Mouse (Mus musculus) liver, embryonic 14.5 days (tissue): Measurements from ENCODE around the gene Inpp5f. TPM values are rescaled to one million over a fixed set of nuclear protein-coding genes. Genes with fewer than 3 reads are reported as not detected.
"Not testable (repeated sequence)": the region's sequence is repeated elsewhere in the genome, so short reads cannot be mapped to it uniquely, and the experiment has no call there.

Source experiments
- ATAC-seq: fragments of 200-750 bp; cut with Nextera tagmentation; 2 replicates; pipeline ENCODE4 v1.8.0; 2017; ENCODE audit warnings: moderate number of reproducible peaks, mild to moderate bottlenecking, moderate library complexity; ENCODE audit not compliant: insufficient read depth
- DNase-seq, 3 experiments: peaks; one replicate each; pipeline ENCODE4 v3.0.0-alpha.2; 2012 to 2013; ENCODE audit warnings: low read depth in 3 of 3, low spot score in 3 of 3
- H3K27ac ChIP-seq: fragments of 300-500 bp; sonication (generic); 2 replicates; pipeline ENCODE4 v1.5.1; 2014; ENCODE audit warnings: moderate library complexity, mild to moderate bottlenecking, control low read depth, inconsistent platforms
- H3K27me3 ChIP-seq: fragments of 300-500 bp; sonication (generic); 2 replicates; pipeline ENCODE4 v1.6.1; 2014; ENCODE audit warnings: mild to moderate bottlenecking, low read length, moderate library complexity; ENCODE audit not compliant: control insufficient read depth, insufficient read depth
- H3K36me3 ChIP-seq: fragments of 300-500 bp; sonication (generic); replicated peaks from 2 replicates; pipeline ENCODE4 v1.6.1; 2014; ENCODE audit warnings: low read depth; ENCODE audit not compliant: control insufficient read depth, insufficient read depth
- H3K4me1 ChIP-seq, 2 experiments: fragments of 200-500 bp in 1 of 2; fragments of 300-500 bp in 1 of 2; sonication (generic) in 1 of 2; replicated peaks; 2 replicates each; pipeline ENCODE4 v1.6.1; 2012 to 2014; ENCODE audit warnings: antibody characterized with exemption in 1 of 2, inconsistent platforms in 1 of 2, low read length in 1 of 2; ENCODE audit not compliant: control insufficient read depth in 2 of 2, insufficient read depth in 2 of 2
- H3K4me2 ChIP-seq: fragments of 300-500 bp; sonication (generic); 2 replicates; pipeline ENCODE4 v1.6.1; 2014; ENCODE audit warnings: low read depth, mild to moderate bottlenecking, control low read depth, moderate library complexity
- H3K4me3 ChIP-seq, 2 experiments: fragments of 200-500 bp in 1 of 2; fragments of 300-500 bp in 1 of 2; sonication (generic) in 1 of 2; 2 replicates each; pipeline ENCODE4 v1.5.1; 2012 to 2014; ENCODE audit warnings: low read depth in 2 of 2, low read length in 2 of 2, mild to moderate bottlenecking in 2 of 2, control low read depth in 1 of 2, inconsistent platforms in 1 of 2, moderate library complexity in 1 of 2; ENCODE audit not compliant: insufficient read depth in 1 of 2
- H3K9ac ChIP-seq: fragments of 300-500 bp; sonication (generic); replicated peaks from 2 replicates; pipeline ENCODE4 v1.6.1; 2014; ENCODE audit warnings: mild to moderate bottlenecking, control low read depth, moderate library complexity
- H3K9me3 ChIP-seq: fragments of 300-500 bp; sonication (generic); 2 replicates; pipeline ENCODE4 v1.6.1; 2016; ENCODE audit warnings: low read length, mixed read lengths; ENCODE audit not compliant: control insufficient read depth
- CTCF ChIP-seq: IDR thresholded peaks from 2 replicates; pipeline ENCODE4 v1.5.1; 2016; ENCODE audit warnings: antibody characterized with exemption, low read depth, control low read depth
- EP300 ChIP-seq: IDR thresholded peaks from 2 replicates; pipeline ENCODE4 v1.6.1; 2016; ENCODE audit warnings: antibody characterized with exemption, low read depth
- WGBS: fragments of 180-500 bp; shearing (Covaris S2); extraction: QIAGEN DNeasy Blood & Tissue Kit; methylation state at CpG from one replicate; pipeline ENCODE4 v1.1.7; 2014; ENCODE audit not compliant: insufficient replicate concordance; 5-methylcytosine and 5-hydroxymethylcytosine counted together
- polyA plus RNA-seq, 2 experiments: library from polyadenylated mRNA; depleted of rRNA in 1 of 2; stranded (reverse) in 1 of 2; unstranded in 1 of 2; fragments of >200 nt; fragmentation: Nextera tagmentation in 1 of 2; extraction: Ambion mirVana in 1 of 2; gene quantifications; 2 replicates each; pipeline versions ENCODE4 v1.2.1 to v1.2.3; 2012 to 2014

Gene Inpp5f
- polyA plus RNA-seq, 2 experiments = 3.7 to 7.3 TPM

DNA sequence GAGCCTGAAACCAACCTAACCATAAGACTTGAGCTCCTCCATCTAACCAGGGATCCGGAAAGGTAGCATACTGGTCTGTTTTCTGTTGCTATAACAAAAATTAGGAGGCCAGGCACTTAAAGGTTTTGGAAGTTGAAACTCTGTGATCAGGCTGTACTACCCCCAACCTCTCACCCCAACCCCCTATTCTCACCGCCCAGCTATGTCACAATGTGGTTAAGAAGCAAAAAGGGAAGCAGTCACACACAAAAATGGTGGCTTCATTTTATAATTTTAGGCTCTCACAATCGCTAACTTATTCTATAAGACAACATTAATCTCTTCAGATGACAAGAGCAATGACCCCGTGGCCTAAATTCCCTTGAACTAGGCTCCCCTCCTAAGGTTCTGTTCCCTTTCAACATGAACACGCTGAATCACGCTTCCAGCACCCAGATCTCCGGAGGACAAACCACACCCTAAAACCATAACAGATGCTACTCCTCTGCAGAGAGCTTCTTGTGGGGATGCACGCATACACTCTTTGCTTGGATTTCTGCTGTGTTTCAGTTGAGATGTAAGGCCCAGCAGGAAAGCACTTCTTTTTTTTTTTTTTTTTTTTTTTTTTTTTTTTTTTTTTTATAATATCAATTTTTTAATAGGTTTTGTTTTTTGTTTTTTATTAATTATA is 41.0 kb upstream of the Inpp5f start:
- Histone ChIP-seq H3K4me2 (no peak overlapping the region), H3K27ac (no peak overlapping the region), H3K9ac (no peak overlapping the region), H3K27me3 (no peaks in the 10 kb centered on the region), H3K4me3 (no peak overlapping the region), H3K36me3 (no peaks in the 10 kb centered on the region), H3K4me1 (peaks cover 0 to 7% of the 10 kb centered on the region in 2 experiments; a peak in 1 of 4 replicates), H3K9me3 (no peaks in the 10 kb centered on the region)
- WGBS = 43% methylated on average over 8 of the region's 8 CpGs
- DNase-seq (peak in 2 of 3 experiments; percentile 45 to 49), ATAC-seq (no peak)
- no peak for TF ChIP-seq CTCF
- TF ChIP-seq EP300 = no peak

DNA sequence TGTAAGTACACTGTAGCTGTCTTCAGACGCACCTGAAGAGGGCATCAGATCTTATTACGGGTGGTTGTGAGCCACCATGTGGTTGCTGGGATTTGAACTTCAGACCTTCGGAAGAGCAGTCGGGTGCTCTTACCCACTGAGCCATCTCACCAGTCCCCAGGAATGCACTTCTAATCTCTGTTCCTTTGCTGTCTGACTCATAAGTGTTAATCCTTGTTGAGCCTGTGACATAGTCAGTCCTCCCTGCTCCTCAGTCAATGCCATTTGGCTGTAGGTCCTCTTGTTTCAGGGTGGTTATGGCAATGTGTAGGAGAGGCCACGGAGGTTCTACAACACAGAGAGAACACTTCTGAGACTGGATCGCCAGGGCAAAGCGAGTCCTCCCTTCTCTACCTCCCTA is 40.5 kb upstream of the Inpp5f start:
- H3K4me2 ChIP-seq, H3K4me3 ChIP-seq, DNase-seq, H3K4me1 ChIP-seq, H3K9me3 ChIP-seq, H3K27me3 ChIP-seq, ATAC-seq, H3K27ac ChIP-seq, H3K36me3 ChIP-seq, H3K9ac ChIP-seq: not testable (repeated sequence)
- 71% methylated on average over 7 of the region's 7 CpGs for WGBS

DNA sequence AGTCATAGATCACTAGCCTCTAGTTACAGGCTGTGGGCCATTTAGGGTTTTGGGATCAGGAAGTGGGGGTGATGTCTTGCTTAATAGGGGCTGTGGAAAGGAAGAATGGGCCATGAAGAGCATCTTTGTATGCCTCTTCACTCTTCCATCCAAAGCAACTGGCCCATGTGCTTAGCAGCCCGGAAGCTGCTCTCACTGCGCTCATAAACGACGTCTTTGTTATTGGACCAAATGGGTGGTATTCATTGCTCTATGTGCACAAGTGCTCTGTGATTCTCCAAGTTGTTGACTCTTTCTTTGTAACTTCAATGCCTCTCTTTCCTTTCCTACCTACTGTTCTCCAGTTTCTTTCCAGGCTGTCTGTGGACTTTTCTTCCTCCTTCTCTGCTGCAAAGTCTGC is 39.1 kb upstream of the Inpp5f start:
- WGBS = 68% methylated on average over 4 of the region's 4 CpGs
- ATAC-seq = no peak
- no peak for TF ChIP-seq EP300
- TF ChIP-seq CTCF = no peak

DNA sequence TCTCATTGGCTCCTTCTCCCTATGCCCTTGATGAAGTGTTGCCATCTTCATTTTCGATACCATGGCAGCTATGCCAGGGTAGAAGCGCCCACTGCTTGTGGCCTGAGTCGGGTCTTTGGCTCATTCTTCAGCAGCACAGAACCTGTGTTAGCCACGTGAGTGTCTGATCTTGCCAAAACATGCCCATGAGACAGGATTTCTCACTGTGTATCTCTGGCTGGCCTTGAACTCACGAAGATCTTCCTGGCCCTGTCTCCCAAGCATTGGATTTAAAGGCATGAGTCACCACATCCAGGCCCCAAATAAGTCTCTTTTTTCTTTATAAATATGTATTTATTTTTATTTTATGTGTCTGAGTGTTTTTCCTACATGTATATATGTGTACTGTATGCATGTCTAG is 35.9 kb upstream of the Inpp5f start:
- H3K27me3 ChIP-seq = no peaks in the 10 kb centered on the region
- no peak overlapping the region for H3K27ac ChIP-seq
- H3K36me3 ChIP-seq = no peaks in the 10 kb centered on the region
- H3K4me1 ChIP-seq = peaks cover 6 to 11% of the 10 kb centered on the region in 2 experiments; a peak in 3 of 4 replicates
- H3K9ac ChIP-seq = no peak overlapping the region
- 69% methylated on average over 5 of the region's 5 CpGs for WGBS
- no peak overlapping the region for H3K4me3 ChIP-seq
- H3K4me2 ChIP-seq = no peak overlapping the region
- DNase-seq (no peak), ATAC-seq (no peak)
- no peak for TF ChIP-seq CTCF
- no peak for TF ChIP-seq EP300
- H3K9me3 ChIP-seq = no peaks in the 10 kb centered on the region

More for the DNA sequence above, 39.1 kb upstream of the Inpp5f start:
- DNase-seq = no peak
- Histone ChIP-seq H3K27ac (no peak overlapping the region), H3K27me3 (no peaks in the 10 kb centered on the region), H3K9ac (no peak overlapping the region), H3K9me3 (no peaks in the 10 kb centered on the region), H3K4me2 (no peak overlapping the region), H3K4me3 (no peak overlapping the region), H3K36me3 (no peaks in the 10 kb centered on the region), H3K4me1 (peaks cover 0 to 7% of the 10 kb centered on the region in 2 experiments; a peak in 1 of 4 replicates)

DNA sequence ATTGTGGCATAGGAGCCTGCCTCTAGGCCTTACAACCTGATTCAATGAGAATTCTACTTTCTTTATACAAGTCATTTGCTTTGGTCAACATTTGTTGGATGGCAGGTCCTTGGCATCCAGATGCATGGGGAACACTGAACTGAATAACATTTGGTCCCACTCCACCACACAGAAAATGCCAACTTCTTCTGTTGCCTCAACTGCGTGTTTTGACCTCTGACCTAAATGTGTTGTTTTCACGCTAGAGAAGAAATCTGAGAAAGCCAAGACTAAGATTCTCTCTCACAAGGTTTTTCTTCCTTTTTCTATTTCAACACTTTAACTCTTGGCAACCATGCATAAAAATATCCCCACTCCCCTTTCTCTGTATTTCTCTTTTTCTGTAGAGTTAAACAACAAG is 35.3 kb upstream of the Inpp5f start:
- Histone ChIP-seq H3K9ac (no peak overlapping the region), H3K9me3 (no peaks in the 10 kb centered on the region), H3K4me2 (no peak overlapping the region), H3K4me1 (peaks cover 6 to 16% of the 10 kb centered on the region in 2 experiments; a peak in 3 of 4 replicates), H3K27me3 (no peaks in the 10 kb centered on the region), H3K4me3 (no peak overlapping the region), H3K36me3 (no peaks in the 10 kb centered on the region), H3K27ac (no peak overlapping the region)
- TF ChIP-seq EP300 (no peak), CTCF (no peak)
- DNase-seq = no peak
- 71% methylated on average over 2 of the region's 2 CpGs for WGBS
- ATAC-seq = no peak
